Mouse (Mus musculus): ENCODE data around the gene Cdc42ep3. TPM values are rescaled to one million over a fixed set of nuclear protein-coding genes. Genes with fewer than 3 reads are reported as not detected.

The Cdc42ep3 gene
- polyA plus RNA-seq, 1 experiment from 2014 or later, result 75.5 TPM

- Histone ChIP-seq H3K9ac (replicated peaks; ENCODE audit: low read depth, low read length) (no peak overlapping the region), H3K27ac (ENCODE audit: low read length) (no peak overlapping the region), H3K27me3 (ENCODE audit: control insufficient read depth, insufficient read depth, low read length) (no peaks in the 10 kb centered on the region), H3K36me3 (ENCODE audit: control insufficient read depth, insufficient read depth, low read length) (no peaks in the 10 kb centered on the region), H3K4me1 (ENCODE audit: control insufficient read depth, insufficient read depth, low read length) (no peaks in the 10 kb centered on the region), H3K4me3 (ENCODE audit: low read depth, low read length) (no peak overlapping the region), H3K9me3 (ENCODE audit: control insufficient read depth, low read depth, low read length) (peaks cover 3% of the 10 kb centered on the region; the same call in 1 of the 2 replicates), H3K4me2 (replicated peaks; ENCODE audit: low read depth, low read length) (no peak overlapping the region)
- WGBS, result 53% methylated on average over 4 of the region's 4 CpGs
- no peak for ATAC-seq (ENCODE audit: insufficient number of reproducible peaks, insufficient read depth, low FRiP score, low read depth)
Measured at GRCm38 (mm10) chr17:79295926-79296325, 59.0 kb downstream of the Cdc42ep3 start.

GRCm38 (mm10) chr17:79291672-79292071 lies 63.2 kb downstream of the Cdc42ep3 start:
- Histone ChIP-seq H3K4me3 (ENCODE audit: low read depth, low read length) (no peak overlapping the region), H3K4me2 (replicated peaks; ENCODE audit: low read depth, low read length) (no peak overlapping the region), H3K9me3 (ENCODE audit: control insufficient read depth, low read depth, low read length) (no peaks in the 10 kb centered on the region), H3K4me1 (ENCODE audit: control insufficient read depth, insufficient read depth, low read length) (0 out of 2 replicates have a peak, but pooled peaks cover 3% of the 10 kb centered on the region), H3K9ac (replicated peaks; ENCODE audit: low read depth, low read length) (no peak overlapping the region), H3K27ac (ENCODE audit: low read length) (no peak overlapping the region), H3K36me3 (ENCODE audit: control insufficient read depth, insufficient read depth, low read length) (no peaks in the 10 kb centered on the region), H3K27me3 (ENCODE audit: control insufficient read depth, insufficient read depth, low read length) (no peaks in the 10 kb centered on the region)
- WGBS, result 74% methylated on average over 5 of the region's 5 CpGs
- ATAC-seq (ENCODE audit: insufficient number of reproducible peaks, insufficient read depth, low FRiP score, low read depth), result no peak

- H3K4me3 ChIP-seq (ENCODE audit: low read depth, low read length), result no peak overlapping the region
- no peaks in the 10 kb centered on the region for H3K9me3 ChIP-seq (ENCODE audit: control insufficient read depth, low read depth, low read length)
- H3K27ac ChIP-seq (ENCODE audit: low read length), result no peak overlapping the region
- 71% methylated on average over 2 of the region's 2 CpGs for WGBS
- no peak for ATAC-seq (ENCODE audit: insufficient number of reproducible peaks, insufficient read depth, low FRiP score, low read depth)
- no peaks in the 10 kb centered on the region for H3K27me3 ChIP-seq (ENCODE audit: control insufficient read depth, insufficient read depth, low read length)
- H3K9ac ChIP-seq (replicated peaks; ENCODE audit: low read depth, low read length), result no peak overlapping the region
- no peaks in the 10 kb centered on the region for H3K36me3 ChIP-seq (ENCODE audit: control insufficient read depth, insufficient read depth, low read length)
- no peak overlapping the region for H3K4me2 ChIP-seq (replicated peaks; ENCODE audit: low read depth, low read length)
- 0 out of 2 replicates have a peak, but pooled peaks cover 3% of the 10 kb centered on the region for H3K4me1 ChIP-seq (ENCODE audit: control insufficient read depth, insufficient read depth, low read length)
Measured at GRCm38 (mm10) chr17:79290697-79291096, 64.2 kb downstream of the Cdc42ep3 start.

- no peaks in the 10 kb centered on the region for H3K27me3 ChIP-seq (ENCODE audit: control insufficient read depth, insufficient read depth, low read length)
- H3K36me3 ChIP-seq (ENCODE audit: control insufficient read depth, insufficient read depth, low read length), result no peaks in the 10 kb centered on the region
- H3K9ac ChIP-seq (replicated peaks; ENCODE audit: low read depth, low read length), result no peak overlapping the region
- H3K4me1 ChIP-seq (ENCODE audit: control insufficient read depth, insufficient read depth, low read length), result 0 out of 2 replicates have a peak, but pooled peaks cover 3% of the 10 kb centered on the region
- peak overlapping the region; percentile 46 for H3K27ac ChIP-seq (ENCODE audit: low read length)
- 20% methylated on average over 13 of the region's 13 CpGs for whole genome bisulfite sequencing
- H3K9me3 ChIP-seq (ENCODE audit: control insufficient read depth, low read depth, low read length), result no peaks in the 10 kb centered on the region
- no peak for ATAC-seq (ENCODE audit: insufficient number of reproducible peaks, insufficient read depth, low FRiP score, low read depth)
- 0 out of 2 replicates have a peak overlapping the region, but pooled peaks have one; percentile 6 for H3K4me3 ChIP-seq (ENCODE audit: low read depth, low read length)
- H3K4me2 ChIP-seq (replicated peaks; ENCODE audit: low read depth, low read length), result peak overlapping the region; percentile 31
Measured at GRCm38 (mm10) chr17:79287302-79287701, 67.6 kb downstream of the Cdc42ep3 start.

GRCm38 (mm10) chr17:79285030-79285601 lies 69.8 kb downstream of the Cdc42ep3 start:
- H3K4me2 ChIP-seq (replicated peaks; ENCODE audit: low read depth, low read length), result no peak overlapping the region
- 61% methylated on average over 6 of the region's 6 CpGs for WGBS
- ATAC-seq (ENCODE audit: insufficient number of reproducible peaks, insufficient read depth, low FRiP score, low read depth), result 0 out of 2 replicates have a peak, but pooled peaks have one; percentile 37
- H3K36me3 ChIP-seq (ENCODE audit: control insufficient read depth, insufficient read depth, low read length), result no peaks in the 10 kb centered on the region
- no peak overlapping the region for H3K4me3 ChIP-seq (ENCODE audit: low read depth, low read length)
- H3K27me3 ChIP-seq (ENCODE audit: control insufficient read depth, insufficient read depth, low read length), result no peaks in the 10 kb centered on the region
- H3K9me3 ChIP-seq (ENCODE audit: control insufficient read depth, low read depth, low read length), result no peaks in the 10 kb centered on the region
- no peak overlapping the region for H3K27ac ChIP-seq (ENCODE audit: low read length)
- H3K9ac ChIP-seq (replicated peaks; ENCODE audit: low read depth, low read length), result no peak overlapping the region
- 0 out of 2 replicates have a peak, but pooled peaks cover 3% of the 10 kb centered on the region for H3K4me1 ChIP-seq (ENCODE audit: control insufficient read depth, insufficient read depth, low read length)
